Mouse (Mus musculus) ZHBTc4 (cell line): Measurements from ENCODE around the gene Derl3.
"Not testable (repeated sequence)": the region's sequence is repeated elsewhere in the genome, so short reads cannot be mapped to it uniquely, and the experiment has no call there.

Source experiments
- DNase-seq: peaks from one replicate; pipeline ENCODE4 v3.0.0-alpha.2; 2011; ENCODE audit warnings: low read depth, low spot score

The Derl3 gene

DNA sequence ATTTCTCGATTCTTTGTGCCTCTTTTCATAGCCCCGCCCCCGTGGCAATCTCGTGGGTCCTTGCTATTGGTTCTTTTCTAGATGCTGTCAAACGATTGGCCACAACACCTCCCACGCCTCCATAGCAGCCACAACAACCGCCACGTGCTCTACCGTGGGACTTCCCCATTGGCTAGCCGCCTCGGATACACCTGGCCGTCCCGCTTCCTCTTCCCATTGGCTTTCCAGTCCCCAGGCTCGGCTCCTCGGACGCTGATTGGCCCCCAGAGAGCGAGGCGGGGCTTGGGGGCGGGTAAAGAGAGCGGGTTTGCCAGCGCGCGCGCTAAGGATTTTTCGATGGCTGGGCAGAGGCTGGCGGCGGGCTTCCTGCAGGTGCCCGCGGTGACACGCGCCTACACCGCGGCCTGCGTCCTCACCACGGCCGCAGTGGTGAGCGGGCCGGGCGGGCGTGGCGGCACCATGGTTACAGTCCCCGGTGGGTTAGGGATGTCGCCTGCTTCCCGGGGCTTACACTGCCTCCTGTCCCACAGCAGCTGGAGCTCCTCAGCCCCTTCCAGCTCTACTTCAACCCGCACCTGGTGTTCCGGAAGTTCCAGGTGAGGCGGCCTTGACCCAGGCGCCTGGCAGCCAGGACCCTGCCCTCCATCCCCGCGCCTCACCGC, at the start of gene Derl3:
TSS of gene Derl3 (plus strand) at position 325 of the 662 bp plus-strand sequence.
- peak; percentile 100 for DNase-seq

DNA sequence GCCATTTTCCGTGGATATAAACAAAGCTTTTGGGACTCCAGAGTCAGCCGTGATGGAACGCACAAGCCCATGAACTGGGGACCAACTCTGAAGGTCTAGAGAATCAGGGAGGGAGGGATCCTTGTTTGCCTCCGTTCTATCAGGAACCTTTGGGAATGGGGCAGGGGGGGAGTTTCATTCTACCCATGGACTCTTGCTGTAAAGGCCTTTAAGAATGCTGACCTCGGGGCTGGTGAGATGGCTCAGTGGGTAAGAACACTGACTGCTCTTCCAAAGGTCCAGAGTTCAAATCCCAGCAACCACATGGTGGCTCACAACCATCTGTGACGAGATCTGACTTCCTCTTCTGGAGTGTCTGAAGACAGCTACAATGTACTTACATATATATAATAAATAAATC, 49.3 kb upstream of the Derl3 start:
- DNase-seq: not testable (repeated sequence)

DNA sequence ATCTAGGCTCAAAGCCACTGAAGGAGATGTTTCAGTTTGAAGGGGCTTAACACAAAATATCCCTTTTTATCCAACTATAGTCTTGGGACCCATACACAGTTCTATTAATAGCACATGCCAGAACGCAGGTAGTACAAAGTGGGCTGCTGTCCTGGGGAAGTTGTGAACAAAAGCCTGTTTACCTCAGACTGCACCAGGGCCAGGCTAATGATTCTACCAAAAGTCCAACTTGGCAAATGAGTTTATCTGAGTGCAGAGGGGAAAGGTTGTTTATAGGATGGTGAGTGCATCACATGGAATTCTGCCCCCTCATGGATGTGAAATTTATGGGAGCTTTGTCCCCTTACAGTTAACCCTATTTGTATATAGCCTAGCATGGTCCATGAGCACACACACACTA, 48.4 kb upstream of the Derl3 start:
- DNase-seq: no peak

DNA sequence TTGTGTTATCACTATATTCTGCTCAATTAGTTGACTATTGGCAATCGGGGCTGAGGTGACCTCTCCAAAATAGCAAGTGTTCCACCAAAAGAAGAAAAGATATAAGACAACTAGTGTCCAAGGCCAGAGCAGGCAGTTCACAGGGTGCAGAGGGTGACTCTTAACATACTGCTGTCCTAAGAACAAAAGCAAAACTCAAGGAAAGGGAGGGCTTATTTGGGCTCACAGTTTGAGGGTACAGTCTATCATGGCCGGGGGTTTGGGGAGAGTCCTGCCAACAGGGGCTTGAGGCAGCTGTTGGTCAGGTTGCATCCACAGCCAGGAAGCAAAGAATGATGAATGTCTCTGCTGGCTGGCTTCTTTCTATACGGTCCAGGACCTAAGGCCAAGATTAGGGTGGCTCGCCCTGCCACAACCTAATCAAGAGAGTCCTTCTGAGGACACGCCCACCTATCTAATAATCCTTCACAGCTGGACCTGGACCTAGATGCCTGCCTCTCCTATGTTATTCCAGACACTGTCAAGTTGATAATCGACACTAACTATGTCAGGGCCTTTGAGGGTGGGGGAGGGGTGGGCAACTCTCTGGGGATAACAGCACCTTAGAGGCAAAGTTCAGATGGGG, 47.8 kb upstream of the Derl3 start:
- DNase-seq: no peak

DNA sequence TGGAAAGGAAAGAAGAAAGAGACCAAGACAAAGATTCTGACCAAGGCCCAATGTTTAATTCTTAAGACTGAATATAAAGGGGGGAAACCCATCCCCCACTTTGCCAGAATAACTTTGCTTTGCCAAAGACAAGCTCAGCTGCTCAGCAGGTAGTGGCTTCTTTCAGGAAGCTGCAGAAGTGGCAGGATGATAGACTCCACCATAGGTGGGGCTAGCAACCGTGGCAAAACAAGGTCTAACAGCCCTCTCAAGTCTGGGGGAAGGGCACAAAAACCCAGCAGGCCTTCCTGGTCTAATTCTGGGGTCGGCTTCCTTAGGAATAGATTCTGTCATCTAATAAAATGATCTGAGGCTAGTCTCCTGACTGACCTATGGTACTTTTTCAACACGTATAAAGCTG, 44.8 kb upstream of the Derl3 start:
- DNase-seq: no peak

DNA sequence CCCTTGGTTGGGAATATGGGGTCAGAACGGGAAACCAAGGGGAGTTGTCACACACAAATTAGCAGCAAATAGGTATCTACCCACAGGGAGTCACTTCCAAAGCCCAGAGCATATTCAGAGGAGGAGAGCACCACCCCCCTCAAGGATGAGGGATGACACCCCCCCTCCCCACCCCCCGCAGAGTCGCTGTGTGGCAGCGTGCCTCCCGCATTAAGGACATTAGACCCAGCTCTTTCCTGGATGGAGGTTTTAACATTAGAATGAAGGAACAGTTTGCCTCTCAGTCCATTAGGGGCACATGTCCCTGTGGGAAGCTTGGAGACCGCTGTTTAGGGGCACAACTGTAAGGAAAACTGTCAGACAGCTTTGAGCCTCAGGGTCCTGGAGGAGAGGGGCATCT, 42.1 kb upstream of the Derl3 start:
- peak; percentile 89 for DNase-seq

DNA sequence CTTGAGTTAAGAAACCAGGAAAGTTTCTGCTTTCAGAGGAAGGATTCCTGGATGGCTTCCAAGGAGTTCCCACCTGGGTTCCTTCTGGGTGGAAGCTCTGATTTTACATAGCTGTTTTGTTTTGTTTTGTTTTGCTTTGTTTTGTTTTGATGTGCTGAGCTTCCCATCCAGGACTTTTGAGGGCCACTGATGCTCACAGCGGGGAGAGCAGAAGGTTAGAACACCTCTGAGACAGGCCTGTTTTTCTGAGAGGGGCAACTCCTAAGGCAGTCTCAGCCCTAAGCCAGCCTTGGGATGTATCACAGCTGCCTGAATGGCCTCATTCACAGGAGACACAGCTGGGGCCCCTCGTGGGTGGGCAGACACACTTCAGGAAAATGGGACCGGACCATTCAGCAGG, 41.5 kb upstream of the Derl3 start:
- peak; percentile 85 for DNase-seq

DNA sequence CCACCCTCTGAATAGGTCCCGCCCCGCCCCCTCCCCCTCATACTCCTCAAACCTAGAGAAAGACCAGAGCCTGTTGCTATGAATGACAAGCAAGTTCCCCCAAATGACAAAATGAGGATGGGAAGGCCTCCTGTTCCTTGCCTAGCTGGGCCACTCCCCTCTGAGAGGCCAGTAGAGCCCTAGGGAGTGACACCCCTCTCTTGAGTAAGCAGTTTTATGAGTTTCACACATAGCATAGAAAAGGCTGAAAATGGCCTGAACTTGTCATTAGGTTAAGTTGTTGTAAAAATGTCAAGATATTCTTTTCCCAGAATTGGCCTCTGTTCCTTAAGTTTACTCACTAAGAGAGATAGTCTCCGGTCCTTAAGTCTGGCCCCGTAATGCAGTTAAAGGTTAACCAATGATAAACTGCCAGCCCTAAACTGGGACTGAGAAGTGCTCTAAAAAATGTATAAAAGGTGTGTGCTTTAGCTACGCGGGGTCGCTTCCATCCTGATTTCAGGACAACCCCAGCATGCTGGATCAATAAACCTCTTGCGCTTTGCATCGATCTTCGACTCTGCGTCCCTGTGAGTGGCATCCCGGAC, 40.6 kb upstream of the Derl3 start:
- DNase-seq: no peak

DNA sequence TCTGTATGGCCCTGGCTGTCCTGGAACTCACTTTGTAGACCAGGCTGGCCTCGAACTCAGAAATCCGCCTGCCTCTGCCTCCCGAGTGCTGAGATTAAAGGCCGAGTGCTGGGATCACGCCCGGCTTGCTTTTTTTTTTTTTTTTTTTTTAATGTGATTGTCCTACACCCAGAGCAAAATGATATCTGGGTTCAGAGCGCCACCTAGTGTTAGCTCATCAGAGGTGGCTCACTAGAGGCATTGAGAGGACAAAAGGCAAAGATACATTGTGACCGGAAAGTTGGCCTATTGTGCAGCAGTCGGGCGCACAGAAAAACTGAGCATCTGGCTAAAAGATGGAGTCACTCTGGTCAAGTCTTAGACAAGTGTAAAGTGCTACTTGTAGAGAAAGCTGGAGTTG, 39.8 kb upstream of the Derl3 start:
- peak; percentile 91 for DNase-seq

DNA sequence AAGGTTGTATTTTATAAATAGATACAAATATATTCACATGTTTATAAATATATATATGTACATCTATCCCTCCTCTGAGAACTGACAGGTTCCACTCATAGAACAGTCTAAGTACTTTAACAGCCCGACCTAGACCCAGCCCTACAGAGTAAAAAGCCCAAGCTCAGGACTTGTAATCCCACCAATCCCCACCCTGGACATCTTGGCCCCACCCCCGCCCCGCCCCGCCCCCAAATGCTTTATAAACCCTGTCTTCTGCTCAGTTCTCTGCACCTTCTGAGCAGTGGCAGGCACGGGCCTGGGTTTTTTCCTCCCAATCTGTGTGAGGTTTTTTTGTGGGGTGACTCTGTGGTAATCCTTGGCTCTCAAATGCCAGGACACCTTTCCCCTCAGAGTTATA, 39.1 kb upstream of the Derl3 start:
- DNase-seq: peak; percentile 61

DNA sequence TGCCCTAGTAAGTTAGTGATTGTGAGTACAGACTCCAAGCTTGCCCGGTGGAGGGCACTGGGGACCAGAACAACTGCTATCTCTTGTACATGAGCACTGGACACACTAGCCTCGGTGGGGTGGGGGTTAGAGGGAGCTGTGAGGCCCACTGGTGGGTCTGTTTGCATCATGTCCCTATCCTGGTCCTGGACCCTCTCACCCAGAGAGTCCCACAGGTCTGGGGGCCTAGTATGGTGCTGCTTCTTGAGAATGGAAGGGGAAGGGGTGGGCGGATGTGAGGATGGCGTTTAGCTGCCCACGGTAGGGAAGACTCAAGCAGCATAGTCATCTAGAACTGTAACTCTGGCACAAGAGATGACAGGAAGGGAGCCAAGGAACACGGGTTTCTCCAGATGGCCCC, 38.4 kb upstream of the Derl3 start:
- no peak for DNase-seq

DNA sequence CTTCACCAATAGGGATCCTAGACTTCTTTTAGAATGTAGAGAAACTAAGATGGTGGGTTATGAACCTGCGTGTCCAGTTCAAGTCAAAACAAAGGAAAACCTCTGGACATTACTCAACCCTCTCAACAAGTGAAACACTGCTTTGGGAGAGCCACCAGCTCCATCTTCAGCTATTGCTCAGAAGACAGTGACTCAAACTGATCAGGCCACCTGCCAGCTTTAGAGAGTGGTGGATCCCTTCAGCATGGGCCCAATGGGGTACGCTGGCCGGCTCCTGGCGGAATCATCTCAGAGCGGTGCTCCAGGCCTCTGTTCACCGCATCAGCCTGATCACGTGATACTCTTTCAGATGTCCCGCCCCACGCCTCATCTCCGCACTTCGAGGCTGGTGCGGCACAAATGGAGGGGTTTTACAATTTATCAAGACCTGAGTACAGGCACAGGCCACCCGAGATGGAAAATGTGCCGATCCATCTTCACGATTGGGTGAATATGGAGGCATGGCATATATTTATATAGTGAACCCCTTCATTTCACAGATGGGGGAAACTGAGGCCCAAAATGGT, 37.7 kb upstream of the Derl3 start:
- DNase-seq: peak; percentile 51

DNA sequence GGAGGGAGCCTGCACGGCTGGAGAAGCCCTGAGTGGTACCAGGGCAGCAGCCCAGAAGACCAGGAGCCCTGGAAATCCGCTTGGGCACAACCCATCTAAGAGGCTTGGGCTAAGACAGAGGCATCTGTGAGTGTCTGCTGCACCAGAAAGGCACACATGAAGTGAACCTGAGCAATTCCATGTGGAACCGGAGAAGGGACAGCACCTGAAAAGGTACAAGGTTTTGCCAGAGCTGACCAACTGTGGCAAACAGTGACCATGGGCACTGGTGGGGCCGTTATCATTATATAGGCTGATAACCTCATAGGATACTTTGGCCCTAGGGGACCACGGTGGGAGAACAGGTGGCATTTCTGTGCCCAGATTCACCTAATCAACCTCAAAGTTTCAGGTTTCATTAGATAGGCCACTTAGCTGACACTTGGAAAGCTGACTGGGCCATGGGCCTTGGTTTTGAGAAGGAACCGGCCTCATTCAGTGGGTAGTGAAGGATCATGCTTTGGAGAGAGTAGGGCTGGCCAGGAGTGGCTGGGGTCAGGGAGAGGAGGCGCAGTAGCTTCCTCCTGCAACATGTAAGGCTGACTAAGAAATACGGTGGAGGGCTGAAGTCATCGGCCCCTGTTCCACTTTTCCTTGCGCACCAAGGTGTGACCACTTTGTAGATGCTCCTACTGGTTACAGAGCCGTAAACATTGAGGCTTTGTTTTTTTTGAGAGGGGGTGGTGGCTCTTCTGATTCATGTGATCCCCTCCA, 36.9 kb upstream of the Derl3 start:
- no peak for DNase-seq

DNA sequence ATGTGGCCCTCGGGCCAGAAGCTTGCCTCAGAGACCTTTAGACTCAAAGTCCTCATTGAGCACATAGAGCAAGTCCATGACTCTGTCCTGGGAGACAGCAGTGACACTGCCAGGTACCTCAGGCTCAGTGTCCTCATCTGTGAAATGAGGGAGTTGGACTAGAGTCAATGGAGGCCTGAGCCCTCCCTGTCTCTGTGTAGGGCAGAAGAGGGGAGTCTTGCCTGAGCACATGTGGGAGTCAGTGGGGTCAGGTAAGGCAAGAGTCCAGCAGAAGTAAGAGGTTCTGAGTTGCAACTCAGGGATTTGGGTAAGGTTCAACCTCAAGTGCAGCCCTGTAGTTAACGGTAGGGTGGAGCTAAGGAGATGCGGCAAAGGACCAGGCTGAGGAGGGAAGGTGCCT, 36.2 kb upstream of the Derl3 start:
- DNase-seq: no peak

DNA sequence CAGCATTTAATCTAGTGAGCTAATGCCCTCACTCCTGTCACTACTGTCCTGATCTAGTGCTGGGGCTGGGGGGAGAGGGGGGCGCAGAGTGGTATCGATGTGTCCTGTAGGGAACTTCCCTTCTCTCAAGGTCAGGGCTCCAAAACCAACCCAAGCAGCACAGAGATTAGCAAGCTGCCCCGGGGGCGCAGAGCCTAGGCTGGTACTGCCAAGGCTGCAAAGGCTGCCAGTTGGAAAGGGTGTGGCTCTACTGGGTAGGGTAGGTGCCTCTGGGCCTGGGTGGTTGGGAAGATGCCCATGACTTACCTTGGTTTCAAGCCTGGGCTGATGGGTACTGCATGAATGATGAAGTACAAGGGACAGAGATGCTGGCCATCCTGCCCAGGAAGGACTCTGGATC, 35.6 kb upstream of the Derl3 start:
- DNase-seq: no peak

DNA sequence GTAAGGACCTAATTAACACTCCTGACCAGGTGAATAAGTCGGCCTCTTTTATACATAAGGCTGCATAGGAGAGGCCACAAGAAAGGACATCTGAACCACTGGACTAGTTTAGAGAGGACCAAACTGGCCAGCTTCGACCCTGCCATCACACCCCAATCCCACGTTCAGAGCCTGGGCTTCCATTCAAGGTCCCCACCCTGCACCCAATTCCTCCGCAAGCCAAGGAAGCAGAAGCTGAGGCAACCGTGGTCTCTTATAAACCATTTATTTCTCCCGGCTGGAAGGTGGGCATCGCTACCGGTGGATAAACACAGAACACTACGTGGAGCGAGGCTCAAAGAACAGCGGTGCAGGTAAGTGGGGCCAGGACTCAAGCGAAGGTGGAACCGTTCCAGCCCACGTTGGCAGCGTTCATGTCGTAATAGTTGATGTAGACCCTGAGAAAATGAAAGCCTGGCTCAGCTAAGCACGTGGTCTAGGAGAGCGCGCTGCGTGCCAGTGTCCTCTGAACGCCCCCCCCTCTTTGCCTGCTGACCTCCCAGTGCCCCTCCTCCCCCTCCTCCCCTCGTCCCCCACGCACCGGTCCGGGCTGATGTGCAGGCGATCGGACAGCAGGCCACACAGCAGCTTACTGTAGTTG, 34.0 kb upstream of the Derl3 start:
- DNase-seq: peak; percentile 46

DNA sequence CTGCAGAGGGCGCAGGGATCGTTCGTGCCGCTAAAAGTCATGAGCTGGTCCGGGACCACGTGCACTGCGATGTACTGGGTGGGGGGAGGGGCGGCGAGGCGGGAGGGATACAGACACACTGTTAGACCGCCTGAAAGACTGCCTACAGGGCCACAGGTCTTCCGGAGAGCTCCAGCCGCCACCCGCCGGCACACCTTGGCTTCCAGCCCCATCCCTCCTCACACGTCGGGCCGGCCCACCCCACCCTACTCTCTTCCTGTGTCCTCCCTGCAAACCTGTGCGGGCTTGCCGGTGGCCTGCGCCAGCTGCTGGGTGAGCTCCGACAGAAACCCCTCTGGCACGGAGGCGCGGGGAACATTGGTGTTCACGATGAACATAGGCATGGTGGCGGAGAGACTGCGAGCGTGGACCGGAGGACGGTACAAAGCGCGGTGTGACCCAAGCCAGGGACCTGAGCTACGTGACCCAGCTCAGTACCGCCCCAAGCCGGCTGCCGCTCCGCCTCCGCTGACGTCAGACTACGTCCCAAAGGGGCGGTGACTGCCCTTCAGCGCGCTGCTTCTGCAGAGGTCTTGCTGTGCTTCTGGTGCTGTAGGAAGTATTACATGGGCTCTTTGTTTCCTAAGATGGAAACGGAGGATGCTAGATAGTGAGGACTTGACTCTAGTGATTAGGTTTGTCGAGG, 33.3 kb upstream of the Derl3 start, which contains the start of gene Mif:
TSS of gene Mif (minus strand) at position 455 of the 685 bp plus-strand sequence.
- DNase-seq: peak; percentile 97

DNA sequence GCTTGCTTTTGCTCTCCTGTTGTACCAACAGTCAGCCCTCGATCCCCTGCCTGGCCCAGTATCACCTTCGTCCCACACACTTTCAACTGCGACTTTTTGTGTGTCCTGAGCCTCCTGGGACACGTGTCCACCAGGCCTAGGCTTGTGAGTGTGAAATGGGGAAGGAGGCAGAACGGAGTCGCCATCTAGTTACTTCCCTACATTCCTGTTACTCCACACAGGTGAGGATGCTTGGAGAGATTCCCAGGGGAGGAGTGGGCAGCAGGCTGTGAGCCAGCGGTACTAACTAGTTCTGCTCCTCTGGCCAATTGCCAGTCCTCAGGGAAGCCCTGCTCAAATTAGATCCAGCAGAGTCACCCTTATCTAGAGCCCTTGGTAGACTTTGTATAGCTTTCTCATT, 32.5 kb upstream of the Derl3 start:
- no peak for DNase-seq

DNA sequence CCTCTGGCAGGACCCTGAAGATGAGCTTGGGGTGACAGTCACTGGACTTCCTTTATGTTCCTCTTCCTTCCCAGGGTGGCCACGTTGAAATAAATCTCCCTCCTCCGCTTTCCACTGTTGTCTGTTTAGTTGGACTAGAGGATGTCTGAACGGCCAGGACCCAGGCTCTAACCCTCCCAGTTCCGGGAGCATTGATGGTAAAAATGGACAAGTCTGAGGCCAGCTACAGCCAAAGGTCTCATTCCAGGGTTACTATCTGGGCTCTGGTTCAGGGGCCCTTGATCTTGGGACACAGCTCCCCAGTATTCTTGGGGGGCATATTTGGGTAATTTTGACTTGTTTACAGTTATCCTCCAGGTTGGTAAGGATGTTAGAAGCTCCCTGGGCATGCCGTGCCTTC, 31.6 kb upstream of the Derl3 start:
- DNase-seq: no peak

DNA sequence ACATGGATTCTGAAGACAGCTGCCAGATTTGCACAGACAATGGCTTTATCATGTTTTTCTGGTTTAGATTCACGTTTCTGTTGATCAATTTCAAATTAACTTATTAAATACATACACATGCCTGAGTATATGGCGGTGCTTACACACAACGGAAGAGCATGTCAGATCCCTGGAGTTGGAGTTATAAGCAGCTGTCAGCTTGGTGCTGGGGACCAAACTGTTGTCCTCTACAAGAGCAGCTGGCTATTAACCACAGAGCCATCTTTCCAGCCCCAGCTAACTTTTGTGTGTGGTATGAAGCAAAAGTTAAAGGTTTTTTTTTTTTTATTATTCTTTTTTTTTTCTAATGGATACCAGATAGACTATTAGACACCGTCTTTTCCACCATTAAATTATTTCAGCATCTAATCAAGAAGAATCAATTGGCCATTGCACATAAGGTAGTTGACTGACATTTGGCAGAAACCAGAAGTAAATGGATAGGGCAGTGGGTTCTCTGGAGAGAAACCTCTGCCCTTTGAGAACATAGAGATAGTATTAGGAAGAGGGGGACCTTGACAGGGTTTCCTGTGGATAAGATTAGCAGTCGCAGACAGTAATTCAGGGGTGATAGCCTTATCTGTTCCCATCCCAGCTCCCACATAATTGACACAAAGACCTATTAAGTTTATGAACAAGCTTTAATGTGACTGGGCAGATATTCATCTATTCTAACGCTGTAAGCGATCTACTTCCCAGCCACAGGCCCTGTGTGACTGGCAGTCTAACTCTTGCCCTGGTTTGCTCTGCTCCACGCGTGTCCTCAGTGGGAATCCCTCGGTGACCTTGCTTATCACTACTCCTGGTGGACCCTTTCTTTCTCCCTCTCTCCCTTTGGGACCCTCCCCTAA, 20.9 kb upstream of the Derl3 start:
- DNase-seq: no peak
